Comparison of ENCODE assay signal across 8 mouse cellular contexts in genomic region chr3:96264404-96264949, GRCm38 (mm10). TPM values are rescaled to one million over a fixed set of nuclear protein-coding genes. Genes with fewer than 3 reads are reported as not detected.
DNase-seq lines count a peak whose midpoint lies in the region; ATAC-seq and TF ChIP-seq lines count a peak whose summit lies in the region.

No protein-coding gene starts in this region.

- TF ChIP-seq CTCF in gastrocnemius, adult 2 months (IDR thresholded peaks at IDR 0.05) = no peak

- H3K27me3 ChIP-seq in forebrain, embryonic 11.5 days (ENCODE audit: control insufficient read depth, insufficient read depth, low read length) = no peaks in the 10 kb centered on the region
- no peaks in the 10 kb centered on the region for H3K27me3 ChIP-seq in liver, embryonic 12.5 days (replicated peaks)

- peak overlapping the region; percentile 97 for H3K4me3 ChIP-seq in gastrocnemius, adult 2 months
- peak overlapping the region; percentile 58 for H3K4me3 ChIP-seq in forebrain, embryonic 11.5 days (ENCODE audit: low read depth, low read length)
- peak overlapping the region; percentile 58 for H3K4me3 ChIP-seq in liver, embryonic 12.5 days

- H3K27ac ChIP-seq in gastrocnemius, adult 2 months = peak overlapping the region; percentile 97
- peak overlapping the region; percentile 95 for H3K27ac ChIP-seq in forebrain, embryonic 11.5 days (ENCODE audit: low read depth, low read length)
- peak overlapping the region; percentile 98 for H3K27ac ChIP-seq in liver, embryonic 12.5 days

- WGBS in forebrain, embryonic 11.5 days = 78% methylated on average over 7 of the region's 7 CpGs
- WGBS in liver, embryonic 12.5 days (ENCODE audit: insufficient replicate concordance) = 71% methylated on average over 7 of the region's 7 CpGs

- intact Hi-C loops in gastrocnemius, adult 2 months (cut with DNase I) = loop anchor here (10.0 kb wide), 1 partner anchor 240 kb away; no protein-coding TSS in a partner anchor
- intact Hi-C loops in gastrocnemius, postnatal 36 days (cut with DNase I) = loop anchor here (10.0 kb wide), 1 partner anchor 200 kb away; no protein-coding TSS in a partner anchor

- ATAC-seq in forebrain, embryonic 11.5 days (replicated peaks; ENCODE audit: low FRiP score) = no peak
- ATAC-seq in liver, embryonic 12.5 days = no peak
- ATAC-seq in frontal cortex, adult (ENCODE audit: low TSS enrichment) = no peak
- no peak for ATAC-seq in megakaryocyte progenitor cell, adult 5-6 weeks (replicated peaks; ENCODE audit: poor library complexity)

- peak overlapping the region; percentile 73 for H3K9ac ChIP-seq in forebrain, embryonic 11.5 days (ENCODE audit: low read length)
- peak overlapping the region; percentile 84 for H3K9ac ChIP-seq in liver, embryonic 12.5 days

- no peaks in the 10 kb centered on the region for H3K9me3 ChIP-seq in forebrain, embryonic 11.5 days (ENCODE audit: control insufficient read depth, low read length)
- no peaks in the 10 kb centered on the region for H3K9me3 ChIP-seq in liver, embryonic 12.5 days (replicated peaks)

- peaks cover 12% of the 10 kb centered on the region; the same call in 1 of the 2 replicates for H3K4me1 ChIP-seq in forebrain, embryonic 11.5 days (replicated peaks; ENCODE audit: control insufficient read depth, insufficient read depth, low read length)
- peaks cover 64% of the 10 kb centered on the region for H3K4me1 ChIP-seq in liver, embryonic 12.5 days

- H3K4me2 ChIP-seq in forebrain, embryonic 11.5 days (ENCODE audit: low read depth, low read length, severe bottlenecking) = peak overlapping the region; percentile 76
- H3K4me2 ChIP-seq in liver, embryonic 12.5 days = peak overlapping the region; percentile 74

- H3K36me3 ChIP-seq in forebrain, embryonic 11.5 days (ENCODE audit: control insufficient read depth, insufficient read depth, low read length) = no peaks in the 10 kb centered on the region
- no peaks in the 10 kb centered on the region for H3K36me3 ChIP-seq in liver, embryonic 12.5 days

- DNase-seq in gastrocnemius, adult 2 months = no peak
- DNase-seq in gastrocnemius, postnatal 36 days = no peak
- peak; percentile 50 for DNase-seq in 3134 (ENCODE audit: extremely low read depth, insufficient read length, low spot score)
- DNase-seq in forebrain, embryonic 11.5 days (ENCODE audit: low spot score) = no peak
- DNase-seq in spleen, adult 18-20 months = no peak

RNA-seq across cellular contexts. Expression of gene Hist2h4, which starts 1.4 kb away (rescaled TPM):
- total RNA-seq in gastrocnemius, adult 2 months (2021) = 1 to 10 TPM; 5.7 to 6.6 TPM
- total RNA-seq in gastrocnemius, postnatal 36 days (2021) = 1 to 10 TPM; 5.9 to 6.8 TPM
- 6.8 and 7.5 TPM in 2 replicates for polyA plus RNA-seq in forebrain, embryonic 11.5 days (2014; fragmentation: Nextera tagmentation; extraction: Ambion mirVana)
- 27.0 and 29.3 TPM in 2 replicates for polyA plus RNA-seq in liver, embryonic 12.5 days (2016; fragmentation: Nextera tagmentation; extraction: Ambion mirVana)
- 111 and 118 TPM in 2 replicates for total RNA-seq in megakaryocyte progenitor cell, adult 5-6 weeks (2015)
- total RNA-seq in megakaryocyte progenitor cell, adult 5-6 weeks (2017) = 114 and 115 TPM in 2 replicates

RNA-seq across cellular contexts. Expression of gene Hist2h3b, which starts 4.0 kb away (rescaled TPM):
- 10 to 100 TPM in 1 of 2 experiments, 1 to 10 TPM in 1; 7.7 to 11.5 TPM for total RNA-seq in gastrocnemius, adult 2 months (2021)
- 10 to 100 TPM; 26.9 to 33.5 TPM for total RNA-seq in gastrocnemius, postnatal 36 days (2021)
- 99.6 and 105 TPM in 2 replicates for polyA plus RNA-seq in forebrain, embryonic 11.5 days (2014; fragmentation: Nextera tagmentation; extraction: Ambion mirVana)
- polyA plus RNA-seq in liver, embryonic 12.5 days (2016; fragmentation: Nextera tagmentation; extraction: Ambion mirVana) = 99.1 and 113 TPM in 2 replicates
- 773 and 862 TPM in 2 replicates for total RNA-seq in megakaryocyte progenitor cell, adult 5-6 weeks (2015)
- 369 and 430 TPM in 2 replicates for total RNA-seq in megakaryocyte progenitor cell, adult 5-6 weeks (2017)

RNA-seq across cellular contexts. Expression of gene Hist2h2bb, which starts 5.1 kb away (rescaled TPM):
- total RNA-seq in gastrocnemius, adult 2 months (2021) = 10 to 100 TPM; 18.6 to 24.8 TPM
- total RNA-seq in gastrocnemius, postnatal 36 days (2021) = 10 to 100 TPM; 28.9 to 35.3 TPM
- 24.1 and 28.7 TPM in 2 replicates for polyA plus RNA-seq in forebrain, embryonic 11.5 days (2014; fragmentation: Nextera tagmentation; extraction: Ambion mirVana)
- 23.6 and 31.6 TPM in 2 replicates for polyA plus RNA-seq in liver, embryonic 12.5 days (2016; fragmentation: Nextera tagmentation; extraction: Ambion mirVana)
- total RNA-seq in megakaryocyte progenitor cell, adult 5-6 weeks (2015) = 1,111 and 1,146 TPM in 2 replicates
- total RNA-seq in megakaryocyte progenitor cell, adult 5-6 weeks (2017) = 9,134 and 9,995 TPM in 2 replicates

RNA-seq across cellular contexts. Expression of gene Hist2h3c1, which starts 18.0 kb away (rescaled TPM):
- not detected for total RNA-seq in gastrocnemius, adult 2 months (2021)
- not detected for total RNA-seq in gastrocnemius, postnatal 36 days (2021)
- 2.3 TPM in 1 of 2 replicates, not detected in the other for polyA plus RNA-seq in forebrain, embryonic 11.5 days (2014; fragmentation: Nextera tagmentation; extraction: Ambion mirVana)
- polyA plus RNA-seq in liver, embryonic 12.5 days (2016; fragmentation: Nextera tagmentation; extraction: Ambion mirVana) = 2.7 and 3.0 TPM in 2 replicates
- total RNA-seq in megakaryocyte progenitor cell, adult 5-6 weeks (2015) = 17.3 and 17.9 TPM in 2 replicates
- 2.8 TPM in 1 of 2 replicates, not detected in the other for total RNA-seq in megakaryocyte progenitor cell, adult 5-6 weeks (2017)

RNA-seq across cellular contexts. Expression of gene Hist2h2aa1, which starts 19.2 kb away (rescaled TPM):
- 1 to 10 TPM in 1 of 2 experiments, not detected in 1; 2.7 TPM for total RNA-seq in gastrocnemius, adult 2 months (2021)
- total RNA-seq in gastrocnemius, postnatal 36 days (2021) = 1 to 10 TPM; 2.9 to 7.9 TPM
- polyA plus RNA-seq in forebrain, embryonic 11.5 days (2014; fragmentation: Nextera tagmentation; extraction: Ambion mirVana) = 18.7 and 28.2 TPM in 2 replicates
- 23.9 and 29.2 TPM in 2 replicates for polyA plus RNA-seq in liver, embryonic 12.5 days (2016; fragmentation: Nextera tagmentation; extraction: Ambion mirVana)
- not detected in 2 replicates for total RNA-seq in megakaryocyte progenitor cell, adult 5-6 weeks (2015)
- total RNA-seq in megakaryocyte progenitor cell, adult 5-6 weeks (2017) = 7,846 and 10,813 TPM in 2 replicates

Comparison
In these comparisons a context has a peak if more than half of its experiments do, and no peak if none do; other contexts are left out.
1. RNA of gene Hist2h4, which starts 1.4 kb away (total RNA-seq): 111 to 118 TPM in megakaryocyte progenitor cell, adult 5-6 weeks; 5.9 to 6.8 TPM in gastrocnemius, postnatal 36 days and 5.7 to 6.6 TPM in gastrocnemius, adult 2 months; every median in the first group is over 10 times any median in the second.
2. RNA of gene Hist2h3b, which starts 4.0 kb away (total RNA-seq): 369 to 862 TPM in megakaryocyte progenitor cell, adult 5-6 weeks; 26.9 to 33.5 TPM in gastrocnemius, postnatal 36 days and 7.7 to 11.5 TPM in gastrocnemius, adult 2 months; every median in the first group is over 10 times any median in the second.
3. RNA of gene Hist2h2bb, which starts 5.1 kb away (total RNA-seq): 1,111 to 9,995 TPM in megakaryocyte progenitor cell, adult 5-6 weeks; 28.9 to 35.3 TPM in gastrocnemius, postnatal 36 days and 18.6 to 24.8 TPM in gastrocnemius, adult 2 months; every median in the first group is over 10 times any median in the second.
4. Peak in every context shown above with its lines, with median percentiles within 50 percentile points of each other: H3K27ac ChIP-seq and H3K4me3 ChIP-seq.